Mouse (Mus musculus) heart, adult 18-20 months (tissue): Measurements from ENCODE around the gene Limk2. TPM values are rescaled to one million over a fixed set of nuclear protein-coding genes. Genes with fewer than 3 reads are reported as not detected.

Experiments used
- DNase-seq, 2 experiments: peaks; one replicate each; pipeline ENCODE4 v3.0.0; 2021 to 2022; ENCODE audit warnings: mixed read lengths in 1 of 2
- total RNA-seq, 2 experiments: library from RNA; stranded (reverse); gene quantifications; 2 replicates each; pipeline ENCODE4 v1.2.3; 2021

Limk2 gene
- total RNA-seq, 2 experiments from 2014 or later: 15.1 to 17.0 TPM

DNA sequence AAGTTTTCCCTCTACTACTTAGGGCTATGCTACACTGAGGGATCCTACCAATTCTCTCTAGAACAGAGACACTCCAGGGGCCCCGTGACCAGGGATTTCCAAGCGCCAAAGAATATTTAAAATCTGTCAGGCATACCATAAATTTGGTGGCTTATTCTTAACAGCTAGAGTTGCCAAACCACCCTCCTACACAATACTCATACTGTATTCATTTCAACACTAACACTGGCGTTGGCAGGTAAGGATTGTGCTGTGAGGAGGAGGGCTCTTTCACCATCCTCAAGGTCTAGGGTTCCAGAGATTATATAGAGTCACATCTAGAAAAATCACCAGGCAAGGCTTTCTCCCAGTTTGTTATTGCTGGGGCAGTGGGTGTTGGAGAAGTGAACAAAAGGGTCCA is 7.4 kb upstream of the Limk2 start:
- DNase-seq: no peak

DNA sequence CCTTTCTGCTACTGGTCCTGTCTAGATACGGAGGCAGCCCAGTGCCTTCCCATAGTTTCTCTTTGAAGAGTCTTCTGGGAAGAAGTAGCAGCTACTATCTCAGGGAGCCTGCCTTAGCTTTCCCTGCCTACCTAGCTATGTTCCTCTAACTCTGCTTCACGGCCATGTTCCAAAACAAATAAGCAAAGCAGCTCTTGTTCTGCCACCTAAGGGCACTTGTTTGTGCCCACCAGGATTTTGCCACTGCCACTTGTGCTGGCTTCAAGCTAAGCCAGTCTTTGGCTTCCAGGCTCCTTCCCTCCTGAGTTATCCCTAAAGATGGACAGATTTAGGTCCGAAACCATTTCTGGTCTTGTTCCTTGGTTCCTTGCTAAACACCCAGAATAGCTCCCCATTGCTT is 3.1 kb upstream of the Limk2 start:
- no peak for DNase-seq

DNA sequence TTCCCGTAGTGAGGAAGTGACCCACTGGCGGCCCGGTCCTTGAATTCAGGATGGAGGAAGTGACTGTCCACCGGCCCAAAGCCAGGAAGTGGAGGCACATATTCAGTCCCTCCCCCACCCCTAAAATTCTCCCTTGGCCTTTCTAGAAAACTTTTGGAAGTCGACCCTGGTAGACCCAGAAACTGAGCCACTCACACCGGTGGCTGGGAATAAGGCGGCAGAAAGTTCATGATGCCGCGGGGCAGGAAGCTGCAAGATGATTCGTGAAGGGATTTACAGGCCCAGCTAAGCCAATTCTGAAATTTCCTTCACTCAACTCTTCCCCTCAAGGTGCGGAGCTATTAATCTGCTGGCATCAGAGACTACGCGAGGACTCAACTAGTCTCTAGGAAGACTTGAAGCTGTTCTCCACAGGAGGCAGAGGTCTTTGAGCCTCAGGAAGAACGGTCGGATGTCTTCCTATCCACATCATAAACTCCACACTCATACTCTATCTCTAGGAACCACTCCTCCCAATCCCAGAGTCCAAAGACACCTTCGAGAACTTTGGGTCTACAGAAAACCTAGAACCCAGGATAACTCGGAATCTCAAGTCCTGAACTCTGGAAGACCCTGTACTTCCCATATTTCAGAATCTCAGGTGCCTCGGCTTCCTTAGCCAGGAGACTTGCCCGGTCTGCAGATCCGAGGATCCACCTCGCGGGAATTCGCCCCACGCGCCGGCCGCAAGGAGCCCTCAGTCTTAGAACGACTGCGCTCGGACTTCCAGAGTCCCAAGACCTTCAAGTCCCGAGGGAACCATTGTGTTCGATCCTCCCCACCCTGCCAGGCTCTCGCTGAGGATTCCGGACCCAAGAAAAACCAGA is 625 bp downstream of the Limk2 start:
- DNase-seq: peak; percentile 34 to 41

DNA sequence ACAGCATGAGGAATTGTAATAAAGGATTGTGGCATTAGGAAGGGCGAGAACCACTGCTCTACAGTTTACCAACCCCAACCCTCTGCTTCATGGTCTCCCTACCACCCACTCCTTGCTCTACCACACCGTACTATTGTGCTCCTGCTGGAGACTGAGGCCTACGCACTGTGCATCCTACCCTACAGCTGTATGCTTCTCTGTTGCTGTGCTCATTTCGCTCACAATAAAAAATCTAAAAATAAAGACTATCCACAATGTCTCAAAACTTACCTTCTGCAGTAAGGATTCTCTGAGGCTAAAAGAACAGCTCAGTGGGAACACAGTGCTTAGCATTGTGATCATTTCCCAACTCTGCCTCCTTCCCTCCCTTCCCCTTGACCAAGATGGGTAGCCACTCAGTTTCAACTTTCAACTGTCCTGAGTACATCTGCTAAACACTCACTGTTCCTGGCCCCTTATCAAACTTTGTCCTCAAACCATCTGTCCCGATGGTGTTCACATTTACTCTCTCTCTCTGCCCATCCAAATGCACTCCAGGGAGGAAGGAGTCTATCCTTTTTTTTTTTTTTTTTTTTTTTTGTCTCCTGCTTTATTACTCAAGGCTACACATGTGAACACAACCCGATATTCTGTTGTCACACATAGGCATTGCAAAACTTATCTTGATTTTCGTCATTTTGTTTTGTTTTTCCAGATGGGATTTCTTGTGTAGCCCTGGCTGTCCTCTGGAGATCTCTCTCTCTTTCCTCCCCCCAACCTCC is 4.5 kb downstream of the Limk2 start:
- no peak for DNase-seq

DNA sequence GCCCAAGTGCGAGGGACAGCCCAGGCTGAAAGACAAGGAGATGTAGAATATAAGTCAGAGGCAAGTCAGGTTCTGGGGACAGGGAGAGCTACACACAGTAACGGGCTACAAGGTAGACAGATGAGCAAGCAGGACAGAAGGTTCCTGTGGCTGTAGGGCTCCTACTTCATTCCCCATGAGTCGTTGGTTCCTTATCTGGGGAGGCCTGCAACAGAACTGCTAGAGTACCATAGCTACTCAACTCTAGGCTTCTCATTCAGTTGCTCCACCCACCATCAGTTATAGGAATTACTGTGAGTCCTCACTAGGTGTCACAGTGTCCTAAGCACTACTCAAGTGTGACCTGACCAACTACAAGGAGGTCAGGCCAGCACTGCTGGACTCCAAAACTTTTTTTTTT is 6.0 kb downstream of the Limk2 start:
- no peak for DNase-seq

DNA sequence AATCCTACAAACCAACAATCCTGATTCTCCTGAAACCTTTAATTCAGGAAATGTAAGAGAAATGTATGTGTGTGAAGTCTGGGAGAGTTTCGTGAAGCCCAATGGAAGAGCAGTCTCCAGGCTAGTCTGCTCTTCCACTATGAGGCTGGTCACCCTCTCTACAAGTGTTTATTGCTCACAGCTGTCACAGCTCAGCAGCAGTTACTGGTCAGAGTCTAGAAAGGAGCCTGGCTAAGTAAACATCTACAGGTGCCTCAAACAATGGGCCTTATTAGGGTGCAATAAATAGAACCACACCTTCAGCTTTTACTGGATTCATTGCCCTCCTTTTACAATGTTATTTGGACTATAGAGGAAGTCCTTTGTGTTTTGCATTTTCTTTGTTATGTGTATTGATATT is 10.7 kb downstream of the Limk2 start:
- no peak for DNase-seq

DNA sequence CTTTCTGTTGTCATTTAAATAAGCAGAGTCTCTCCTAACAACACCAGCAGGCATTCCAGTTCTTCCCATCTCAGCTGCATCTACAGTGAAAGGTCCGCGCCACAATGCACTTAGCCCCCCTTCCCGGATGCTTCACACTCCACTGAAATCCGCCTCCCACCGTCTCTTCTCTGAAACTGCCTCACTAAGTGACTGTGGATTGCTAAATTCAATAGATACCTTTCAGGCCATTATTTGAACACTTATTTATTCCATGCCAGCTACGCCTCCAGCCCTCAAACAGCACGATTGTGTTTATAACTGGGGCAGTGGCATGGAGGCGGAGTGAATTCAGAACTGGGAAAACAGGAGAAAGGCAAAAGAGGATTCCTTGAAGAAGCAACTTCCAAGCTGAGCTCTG is 12.4 kb downstream of the Limk2 start:
- DNase-seq: no peak

DNA sequence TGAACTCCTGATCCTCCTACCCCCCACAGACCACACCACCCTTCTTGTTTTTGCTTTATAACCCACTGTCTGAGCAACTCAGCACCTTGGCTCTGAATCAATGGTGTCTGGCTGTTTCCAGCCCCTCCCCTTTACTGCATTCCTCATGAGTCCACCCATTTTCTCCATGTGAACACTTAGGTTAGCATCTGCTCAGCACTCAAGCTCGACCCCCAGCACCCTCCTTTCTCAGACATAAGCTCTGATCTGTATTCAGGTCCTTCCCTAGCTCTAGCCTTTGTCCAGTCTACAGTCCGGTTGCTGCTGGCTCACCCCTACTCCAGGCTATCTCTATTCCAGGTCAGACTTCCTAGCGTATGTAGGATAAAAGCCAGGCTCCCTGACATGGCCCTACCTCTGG is 12.9 kb downstream of the Limk2 start:
- no peak for DNase-seq

DNA sequence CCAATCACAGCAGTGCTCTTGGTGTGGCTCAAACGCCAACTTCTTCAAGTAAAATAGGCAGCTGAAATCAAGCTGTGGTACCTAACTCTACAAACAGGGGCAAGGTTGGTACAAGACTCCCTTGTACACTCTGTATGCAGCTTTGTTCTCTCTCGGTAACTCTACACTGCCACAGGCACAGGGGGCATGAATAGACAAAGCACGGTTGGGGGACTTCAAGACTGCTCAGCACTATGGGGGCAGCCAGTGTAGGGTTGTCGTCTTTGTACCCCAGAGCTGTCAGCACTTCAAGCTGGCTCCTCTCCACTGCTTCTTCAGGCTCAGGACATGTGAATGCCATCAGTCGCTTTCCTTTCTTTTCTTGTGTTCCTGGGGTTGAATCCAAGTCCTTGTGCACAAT is 14.5 kb downstream of the Limk2 start:
- DNase-seq: no peak

DNA sequence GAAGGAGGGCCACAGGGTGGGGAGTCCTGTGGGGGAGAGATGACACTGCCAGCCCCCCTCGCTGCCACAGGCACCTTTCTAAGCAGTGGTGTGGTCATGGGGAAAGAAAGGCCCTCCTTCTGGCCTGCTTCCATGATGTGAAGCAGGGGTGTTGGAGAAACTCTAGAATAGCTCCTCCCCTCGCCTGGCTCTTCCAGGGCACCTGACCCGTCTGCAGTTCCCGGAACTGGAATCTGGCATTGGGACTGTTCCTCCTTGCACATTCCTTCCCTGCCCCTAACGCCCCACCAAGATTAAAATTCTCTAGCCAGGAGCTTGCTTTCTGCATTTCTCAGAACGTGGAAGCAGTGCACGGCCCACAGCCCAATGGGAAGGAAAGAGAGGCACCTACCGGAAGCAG is 16.5 kb downstream of the Limk2 start:
- peak in 1 of 2 experiments; percentile 33 for DNase-seq

DNA sequence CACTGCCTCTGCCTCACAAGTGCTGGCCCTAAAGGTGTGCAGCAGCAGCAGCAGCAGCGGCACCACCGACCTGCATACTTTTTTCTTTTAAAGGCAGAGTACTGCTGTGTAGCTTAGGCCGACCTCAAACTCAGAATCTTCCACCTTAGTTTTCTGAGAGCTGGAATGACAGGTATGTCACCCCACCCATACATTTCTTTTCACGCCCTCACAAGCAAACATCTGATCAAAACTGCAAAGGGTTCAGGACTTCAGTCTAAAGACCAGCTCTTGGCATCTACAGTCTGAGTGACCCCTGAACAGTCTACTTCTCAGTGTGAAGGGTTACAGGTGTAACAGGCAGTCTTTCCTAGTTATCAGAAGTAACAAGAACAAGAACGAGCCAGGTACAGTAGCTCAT is 18.2 kb downstream of the Limk2 start:
- no peak for DNase-seq

DNA sequence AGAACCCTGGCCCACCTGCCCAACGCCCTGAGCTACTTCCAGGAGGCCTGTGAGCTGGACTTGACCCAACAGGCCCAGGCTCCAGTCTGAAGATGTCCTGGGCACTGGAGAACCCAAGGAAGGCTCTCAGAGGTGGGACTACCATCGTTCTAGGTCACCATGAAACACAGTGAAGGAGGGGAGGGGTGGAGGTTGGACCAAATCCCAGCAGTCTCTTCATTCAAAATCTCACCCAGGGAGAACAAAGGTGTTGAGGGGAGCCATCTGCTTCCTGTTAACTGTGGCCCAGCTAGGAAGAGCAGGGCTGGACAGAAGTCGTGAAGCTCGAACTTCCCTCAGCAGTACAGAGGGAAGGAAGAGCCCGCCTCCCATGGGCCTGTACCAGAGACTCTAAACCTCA is 19.0 kb downstream of the Limk2 start:
- DNase-seq: no peak

DNA sequence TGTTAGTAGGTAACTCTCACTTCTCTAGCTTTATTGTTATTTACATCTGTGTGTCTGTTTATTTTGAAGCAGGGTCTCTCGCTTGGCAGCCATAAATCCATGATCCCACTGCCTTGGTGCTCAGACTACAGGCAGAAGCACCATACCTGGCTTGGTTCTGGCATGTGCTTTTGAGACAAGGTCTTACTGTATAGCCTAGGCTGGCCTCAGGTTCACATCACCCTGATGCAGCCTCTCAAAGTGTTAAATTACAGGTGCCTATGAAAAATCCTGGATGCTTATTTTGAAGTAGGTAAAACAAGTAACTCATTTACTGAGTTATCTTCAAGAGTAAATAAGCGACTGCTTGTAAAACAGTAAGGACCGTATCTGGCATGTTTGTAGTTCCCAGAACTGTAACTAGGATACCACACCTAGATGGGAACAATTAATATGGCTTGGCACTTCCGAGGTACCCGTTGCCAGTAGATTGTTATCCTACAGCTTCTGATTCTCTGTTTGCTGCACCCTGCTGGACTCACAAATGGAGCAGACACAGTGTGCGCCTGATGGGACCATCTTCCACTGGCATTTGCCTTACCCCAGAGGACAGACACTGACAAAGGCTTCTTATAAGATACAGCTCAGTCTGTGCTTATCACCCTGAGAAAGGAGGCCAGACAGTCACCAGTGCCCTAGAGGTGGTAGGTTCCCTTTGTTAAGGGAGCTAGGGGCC is 21.4 kb downstream of the Limk2 start:
- DNase-seq: no peak

DNA sequence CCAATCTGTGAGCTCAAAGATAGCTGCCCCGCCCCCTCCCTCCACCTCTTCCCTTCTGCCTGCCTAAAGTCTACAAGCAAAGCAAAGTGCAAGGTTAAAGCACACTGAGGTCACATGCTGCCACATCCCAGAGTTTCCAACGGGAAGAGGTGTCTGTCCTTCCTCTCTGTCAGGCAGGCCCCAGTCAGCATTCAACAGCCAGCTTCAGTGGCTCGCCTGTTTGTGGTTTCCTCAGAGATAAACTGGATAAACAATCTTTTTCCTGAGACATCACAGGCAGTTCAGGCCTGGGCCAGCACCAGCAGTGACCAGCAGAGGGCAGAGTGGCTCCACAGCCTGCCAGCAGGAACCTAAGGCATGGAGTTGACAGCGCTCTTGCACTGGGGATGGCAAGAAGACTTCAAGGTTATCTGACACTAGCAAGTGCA is 22.0 kb downstream of the Limk2 start:
- DNase-seq: peak; percentile 85 to 91

DNA sequence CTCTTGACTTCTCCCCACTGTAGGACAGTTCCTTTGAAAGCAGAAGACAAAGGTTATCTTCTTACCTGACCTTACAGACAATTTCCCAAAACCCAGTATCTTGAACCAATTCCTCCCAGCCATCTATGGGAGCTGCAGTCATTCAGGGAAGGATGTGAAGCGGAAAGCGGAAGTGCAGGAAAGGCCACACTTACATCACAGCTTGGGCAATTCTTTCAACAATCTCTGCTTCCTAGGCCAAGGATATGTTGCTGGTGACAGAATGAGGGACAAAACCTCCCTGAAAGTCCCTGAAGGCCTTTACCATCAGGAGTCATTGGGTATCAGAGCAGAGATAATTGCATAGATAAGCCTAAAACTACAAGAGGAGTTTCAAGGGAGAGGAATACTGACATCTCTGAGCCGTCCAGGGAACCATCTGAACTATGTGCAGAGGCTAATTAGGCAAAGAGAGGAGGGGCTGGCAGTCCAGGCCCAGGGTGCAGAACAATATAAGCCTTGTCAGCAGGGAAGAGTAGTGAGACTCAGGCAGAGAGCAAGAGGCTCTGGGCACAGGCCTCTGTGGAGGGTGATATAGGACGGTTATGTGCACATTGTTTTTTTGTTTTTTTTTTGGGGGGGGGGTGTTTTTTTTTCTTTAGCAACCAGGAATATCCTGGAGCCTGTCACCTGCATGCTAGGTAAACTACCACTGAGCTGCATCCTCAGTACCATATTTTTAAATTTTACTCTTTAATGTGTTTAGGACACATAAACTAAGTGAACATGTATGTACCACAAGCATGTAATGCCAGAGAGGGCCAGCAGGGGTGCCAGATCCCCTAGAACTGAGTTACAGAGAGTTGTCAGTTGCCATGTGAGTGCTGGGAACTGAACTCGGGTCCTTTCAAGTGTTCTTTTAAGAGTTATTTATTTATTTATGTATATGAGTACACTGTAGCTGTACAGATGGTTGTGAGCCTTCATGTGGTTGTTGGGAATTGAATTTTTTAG is 26.1 kb downstream of the Limk2 start:
- DNase-seq: no peak

DNA sequence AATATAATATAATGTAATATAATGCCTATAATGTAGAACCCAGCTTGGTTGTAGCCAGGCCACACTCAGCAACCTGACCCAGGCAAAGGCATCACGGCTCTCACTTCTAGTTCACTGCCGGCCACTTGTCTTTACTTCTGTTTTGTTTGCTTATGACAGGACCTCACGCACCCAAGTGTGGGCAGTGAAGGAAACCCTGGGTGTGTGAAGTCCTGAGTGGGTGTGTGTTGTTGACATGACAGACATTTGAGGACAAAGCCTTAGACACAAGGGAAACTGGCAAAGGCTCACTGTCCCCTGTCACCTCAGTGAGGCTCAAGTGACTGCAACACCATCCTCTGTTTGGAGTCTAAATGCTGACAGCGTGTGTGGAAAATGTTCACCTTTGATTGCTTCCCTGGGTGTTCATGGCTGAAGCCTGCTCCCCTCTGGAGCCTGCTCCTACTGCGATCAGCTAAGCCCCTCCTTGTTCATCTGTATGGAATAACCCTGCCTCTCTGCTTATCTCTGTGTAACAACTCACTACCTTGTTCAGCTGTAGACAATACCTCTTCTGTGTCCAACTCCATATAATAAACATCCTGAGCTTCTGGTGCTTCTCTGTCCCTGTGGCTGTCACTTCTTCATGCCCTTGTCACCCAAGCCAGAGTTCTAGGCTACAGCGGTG is 27.7 kb downstream of the Limk2 start:
- no peak for DNase-seq

DNA sequence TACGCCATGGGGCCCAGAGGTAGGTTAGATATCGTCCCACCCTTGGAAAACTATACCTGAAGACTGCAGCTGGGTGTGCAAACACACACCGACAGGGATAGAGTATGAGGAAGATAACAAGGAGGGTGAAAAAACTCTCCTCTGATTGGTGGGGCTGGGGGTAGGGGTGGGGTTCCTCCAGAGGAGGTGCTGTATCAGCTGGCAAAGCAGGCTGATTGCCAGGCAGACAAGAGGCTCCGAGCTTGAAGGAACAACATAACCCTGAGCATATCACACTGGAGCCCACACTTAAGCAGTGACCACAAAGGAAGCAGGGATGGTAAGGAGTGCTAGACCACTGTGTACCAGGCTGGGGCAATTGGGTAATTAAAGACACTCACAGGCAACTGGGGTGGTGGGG is 29.6 kb downstream of the Limk2 start:
- DNase-seq: no peak

DNA sequence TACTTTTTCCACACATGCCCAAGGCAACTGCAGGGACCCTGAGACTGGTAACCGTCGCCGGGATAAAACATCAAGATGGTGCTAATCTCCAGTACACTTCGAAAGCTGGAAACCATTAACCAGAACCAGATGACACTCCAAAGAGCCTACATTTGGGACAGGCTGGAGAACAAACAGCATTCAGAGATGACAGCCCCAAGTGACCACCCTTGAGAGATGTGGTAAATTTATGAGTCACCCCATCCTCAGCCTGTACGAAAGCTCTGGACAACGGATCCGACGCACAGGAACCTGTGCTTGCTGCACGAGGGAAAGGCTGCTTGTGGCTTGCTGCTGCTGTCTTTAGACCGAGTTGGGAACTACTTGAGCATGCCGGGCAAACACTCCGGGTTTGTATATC is 34.2 kb downstream of the Limk2 start:
- no peak for DNase-seq

DNA sequence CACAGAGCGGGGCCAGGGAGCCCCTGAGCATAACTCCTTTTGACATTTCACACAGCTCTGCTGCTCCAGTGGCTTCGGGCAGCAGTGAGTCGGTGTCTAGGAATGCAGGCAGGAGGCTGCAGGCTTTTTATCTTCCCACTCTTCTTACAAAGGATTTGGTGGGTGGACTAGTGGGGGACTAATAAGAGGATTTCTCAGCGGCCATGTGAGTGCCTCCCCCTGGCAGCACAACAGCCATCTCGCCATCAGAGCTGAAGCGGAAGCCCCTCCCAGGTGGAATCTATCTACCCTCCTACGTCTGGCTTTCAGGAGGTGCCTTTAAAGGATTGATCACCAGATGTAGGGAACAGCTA is 34.7 kb downstream of the Limk2 start:
- no peak for DNase-seq

DNA sequence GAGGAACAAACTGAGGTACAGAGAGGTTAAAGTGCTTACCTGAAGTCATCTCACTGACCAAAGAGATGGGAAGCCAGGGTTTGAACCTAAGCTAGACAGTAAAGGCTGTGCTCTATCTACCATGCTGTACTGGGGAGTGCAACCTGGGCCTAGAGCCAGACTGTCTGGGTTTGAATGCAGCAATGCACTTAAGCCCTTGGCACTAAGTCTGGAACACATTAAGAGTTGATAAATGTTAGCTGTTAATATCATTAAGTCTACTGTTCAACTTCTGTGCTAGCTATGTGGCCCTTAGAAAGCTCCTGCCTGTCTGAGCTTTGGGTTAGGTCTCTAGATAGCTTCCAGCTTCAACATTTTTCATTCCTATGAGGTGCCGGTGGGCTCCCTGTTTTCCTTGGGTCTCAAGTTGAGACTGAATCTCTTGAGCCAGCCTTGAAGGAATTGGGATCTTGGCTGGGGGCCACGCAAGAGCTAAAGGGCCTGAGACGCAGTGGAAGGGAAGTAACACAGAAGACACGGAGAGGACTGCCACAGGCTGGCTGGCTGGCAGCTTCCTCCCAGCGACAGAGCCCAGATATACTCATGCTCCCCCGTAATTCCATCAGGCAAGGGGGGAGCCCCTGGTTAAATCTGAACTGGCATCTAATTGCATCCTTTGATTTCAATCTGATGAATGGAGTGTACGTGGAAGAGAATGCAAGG is 35.2 kb downstream of the Limk2 start:
- peak in 1 of 2 experiments; percentile 18 for DNase-seq
